Comparison of ENCODE assay signal across 10 mouse cellular contexts in the genomic region with DNA sequence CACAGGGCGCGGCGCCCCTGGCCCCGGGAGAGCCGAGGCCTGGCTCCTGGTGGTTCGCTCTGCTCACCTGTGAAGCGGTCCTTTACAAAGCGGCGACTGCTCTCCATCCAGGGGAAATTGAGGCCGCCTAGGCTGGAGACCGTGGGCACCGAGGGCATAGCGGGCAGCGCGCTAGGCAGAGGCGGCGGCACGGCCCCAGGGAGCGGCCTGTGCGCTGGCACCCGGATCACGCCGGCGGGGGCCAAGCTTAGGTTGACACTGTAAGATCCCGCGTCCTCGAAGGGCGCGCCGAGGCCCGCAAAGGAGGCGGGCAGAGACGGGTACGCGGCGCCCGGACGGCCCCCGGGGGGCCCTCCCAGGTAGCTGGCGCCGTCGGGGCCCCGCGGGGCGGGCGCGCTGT. TPM values are rescaled to one million over a fixed set of nuclear protein-coding genes. Genes with fewer than 3 reads are reported as not detected.
A peak's percentile ranks its signal among the peaks of the same experiment; 100 is the strongest.
DNase-seq lines count a peak whose midpoint lies in the region; ATAC-seq and TF ChIP-seq lines count a peak whose summit lies in the region.
"Had no signal": no experiment of that assay in that cellular context is flagged by ENCODE, and none has a peak within 500 bp of the region (broad histone marks: within the 10 kb centered on the region; RNA-seq: fewer than 3 reads in every experiment).

No protein-coding gene starts in this region.

- peak; percentile 36 for ATAC-seq in forebrain, embryonic 14.5 days
- no peak for ATAC-seq in liver, embryonic 13.5 days (ENCODE audit: low read depth)
- no peak for ATAC-seq in megakaryocyte, adult 5-6 weeks (ENCODE audit: poor library complexity, severe bottlenecking)

- no peak for TF ChIP-seq POLR2A in ES-Bruce4 (IDR thresholded peaks at IDR 0.05; ENCODE audit: insufficient read depth, low read length)

- peak overlapping the region; percentile 58 for H3K9ac ChIP-seq in ES-Bruce4 (ENCODE audit: low read depth, poor library complexity, severe bottlenecking)
- no peak overlapping the region for H3K9ac ChIP-seq in forebrain, embryonic 14.5 days (ENCODE audit: low read length)
- no peak overlapping the region for H3K9ac ChIP-seq in liver, embryonic 13.5 days

- no peak for TF ChIP-seq CTCF in ES-Bruce4 (IDR thresholded peaks at IDR 0.05; ENCODE audit: low read depth, low read length)

- peak overlapping the region; percentile 52 for H3K4me2 ChIP-seq in forebrain, embryonic 14.5 days (ENCODE audit: low read length)
- peak overlapping the region; percentile 40 for H3K4me2 ChIP-seq in liver, embryonic 13.5 days

- no peaks in the 10 kb centered on the region for H3K36me3 ChIP-seq in ES-Bruce4 (ENCODE audit: control insufficient read depth, insufficient read depth, low read length, poor library complexity, severe bottlenecking)
- H3K36me3 ChIP-seq in forebrain, embryonic 14.5 days (ENCODE audit: control insufficient read depth, insufficient read depth, low read length) = no peaks in the 10 kb centered on the region
- no peaks in the 10 kb centered on the region for H3K36me3 ChIP-seq in liver, embryonic 13.5 days

- DNase-seq in embryo, embryonic 10.5 days (ENCODE audit: low spot score) = peak; percentile 23
- DNase-seq in embryo, embryonic 10 days (ENCODE audit: low spot score) = no peak
- DNase-seq in forebrain, embryonic 14.5 days (ENCODE audit: low spot score) = no peak
- no peak for DNase-seq in liver, embryonic 13.5 days
- DNase-seq in spleen, postnatal 36 days (ENCODE audit: low spot score in 2 of 2) = no peak
- DNase-seq in left cerebral cortex, adult 11 months (ENCODE audit: low spot score) = no peak

- no peaks in the 10 kb centered on the region for H3K4me1 ChIP-seq in ES-Bruce4 (ENCODE audit: control insufficient read depth, insufficient read depth, low read length)
- peaks cover 17% of the 10 kb centered on the region for H3K4me1 ChIP-seq in forebrain, embryonic 14.5 days (ENCODE audit: control insufficient read depth, insufficient read depth, low read length)
- H3K4me1 ChIP-seq in liver, embryonic 13.5 days (replicated peaks) = peaks cover 26% of the 10 kb centered on the region

- no peak for TF ChIP-seq EP300 in ES-Bruce4 (IDR thresholded peaks at IDR 0.05; ENCODE audit: insufficient read depth, low read depth, low read length)

- H3K27ac ChIP-seq in ES-Bruce4 (ENCODE audit: insufficient read depth, low read length) = no peak overlapping the region
- H3K27ac ChIP-seq in forebrain, embryonic 14.5 days (ENCODE audit: low read depth, low read length) = no peak overlapping the region
- no peak overlapping the region for H3K27ac ChIP-seq in liver, embryonic 13.5 days

- peak overlapping the region; percentile 56 for H3K4me3 ChIP-seq in ES-Bruce4 (ENCODE audit: low read depth, low read length)
- H3K4me3 ChIP-seq in forebrain, embryonic 14.5 days (ENCODE audit: low read depth, low read length) = peak overlapping the region; percentile 29
- peak overlapping the region; percentile 28 for H3K4me3 ChIP-seq in liver, embryonic 13.5 days (replicated peaks)

- WGBS in forebrain, embryonic 14.5 days = under 1% methylated on average over 44 of the region's 47 CpGs
- 1% methylated on average over 35 of the region's 47 CpGs for WGBS in liver, embryonic 13.5 days (ENCODE audit: insufficient replicate concordance)

- H3K9me3 ChIP-seq in ES-Bruce4 (replicated peaks; ENCODE audit: control insufficient read depth, insufficient read depth, low read length, poor library complexity, severe bottlenecking) = no peaks in the 10 kb centered on the region
- H3K9me3 ChIP-seq in forebrain, embryonic 14.5 days (replicated peaks; ENCODE audit: control insufficient read depth, low read length) = no peaks in the 10 kb centered on the region
- no peaks in the 10 kb centered on the region for H3K9me3 ChIP-seq in liver, embryonic 13.5 days (replicated peaks)

- peaks cover 48% of the 10 kb centered on the region for H3K27me3 ChIP-seq in ES-Bruce4 (ENCODE audit: control insufficient read depth, insufficient read depth, low read length, poor library complexity, severe bottlenecking)
- H3K27me3 ChIP-seq in forebrain, embryonic 14.5 days (replicated peaks; ENCODE audit: control insufficient read depth, insufficient read depth, low read length) = peaks cover 83% of the 10 kb centered on the region
- peaks cover 100% of the 10 kb centered on the region for H3K27me3 ChIP-seq in liver, embryonic 13.5 days

RNA-seq across cellular contexts. Expression of gene Tlx3, which starts 0.4 kb away (rescaled TPM):
- 0.58 TPM in 1 of 2 replicates, not detected in the other for polyA plus RNA-seq in ES-Bruce4 (2011; ENCODE audit: insufficient read depth, insufficient read length, low read depth, missing spikeins)
- polyA plus RNA-seq in forebrain, embryonic 14.5 days (2014; fragmentation: Nextera tagmentation; extraction: Ambion mirVana) = not detected in 2 replicates
- not detected in 2 replicates for polyA plus RNA-seq in liver, embryonic 13.5 days (2015; fragmentation: Nextera tagmentation; extraction: Ambion mirVana)
- total RNA-seq in megakaryocyte, adult 5-6 weeks (2015) = not detected in 2 replicates
- not detected in 2 replicates for total RNA-seq in megakaryocyte, adult 5-6 weeks (2017)
- total RNA-seq: granulocyte monocyte progenitor cell, adult 5-6 weeks had no signal
- polyA plus RNA-seq: testis, adult 2 months had no signal

RNA-seq across cellular contexts. Expression of gene Npm1, which starts 40.0 kb away (rescaled TPM):
- 4,703 and 5,189 TPM in 2 replicates for polyA plus RNA-seq in ES-Bruce4 (2011; ENCODE audit: insufficient read depth, insufficient read length, low read depth, missing spikeins)
- polyA plus RNA-seq in forebrain, embryonic 14.5 days (2014; fragmentation: Nextera tagmentation; extraction: Ambion mirVana) = 506 and 646 TPM in 2 replicates
- polyA plus RNA-seq in liver, embryonic 13.5 days (2015; fragmentation: Nextera tagmentation; extraction: Ambion mirVana) = 964 and 1,030 TPM in 2 replicates
- 717 and 796 TPM in 2 replicates for total RNA-seq in megakaryocyte, adult 5-6 weeks (2015)
- 1,083 and 1,097 TPM in 2 replicates for total RNA-seq in megakaryocyte, adult 5-6 weeks (2017)

RNA-seq across cellular contexts. Expression of gene Fgf18, which starts 55.8 kb away (rescaled TPM):
- polyA plus RNA-seq in ES-Bruce4 (2011; ENCODE audit: insufficient read depth, insufficient read length, low read depth, missing spikeins) = 0.82 and 1.4 TPM in 2 replicates
- polyA plus RNA-seq in forebrain, embryonic 14.5 days (2014; fragmentation: Nextera tagmentation; extraction: Ambion mirVana) = 3.9 and 4.8 TPM in 2 replicates
- 0.33 and 0.37 TPM in 2 replicates for polyA plus RNA-seq in liver, embryonic 13.5 days (2015; fragmentation: Nextera tagmentation; extraction: Ambion mirVana)
- not detected in 2 replicates for total RNA-seq in megakaryocyte, adult 5-6 weeks (2015)
- not detected in 2 replicates for total RNA-seq in megakaryocyte, adult 5-6 weeks (2017)
- total RNA-seq: granulocyte monocyte progenitor cell, adult 5-6 weeks had no signal
